Mouse (Mus musculus) hindbrain, embryonic 13.5 days (tissue): ENCODE measurements around the gene Stim1. TPM values are rescaled to one million over a fixed set of nuclear protein-coding genes. Genes with fewer than 3 reads are reported as not detected.

Experiments used
- ATAC-seq: fragments of 200-750 bp; cut with Nextera tagmentation; 2 replicates; pipeline ENCODE4 v1.8.0; 2017; ENCODE audit warnings: moderate TSS enrichment; ENCODE audit not compliant: low FRiP score
- H3K27ac ChIP-seq: fragments of 300-500 bp; sonication (generic); 2 replicates; pipeline ENCODE4 v1.5.1; 2015; ENCODE audit warnings: inconsistent platforms, mild to moderate bottlenecking, moderate library complexity
- H3K27me3 ChIP-seq: fragments of 300-500 bp; sonication (generic); 2 replicates; pipeline ENCODE4 v1.6.1; 2015; ENCODE audit warnings: mild to moderate bottlenecking, inconsistent platforms
- H3K36me3 ChIP-seq: fragments of 300-500 bp; sonication (generic); 2 replicates; pipeline ENCODE4 v1.6.1; 2015; ENCODE audit warnings: mild to moderate bottlenecking, inconsistent platforms
- H3K4me1 ChIP-seq: fragments of 300-500 bp; sonication (generic); replicated peaks from 2 replicates; pipeline ENCODE4 v1.6.1; 2015; ENCODE audit warnings: inconsistent platforms
- H3K4me2 ChIP-seq: fragments of 300-500 bp; sonication (generic); 2 replicates; pipeline ENCODE4 v1.6.1; 2015; ENCODE audit warnings: inconsistent platforms, mild to moderate bottlenecking, moderate library complexity
- H3K4me3 ChIP-seq: fragments of 300-500 bp; sonication (generic); 2 replicates; pipeline ENCODE4 v1.5.1; 2015; ENCODE audit warnings: mild to moderate bottlenecking, inconsistent platforms
- H3K9ac ChIP-seq: fragments of 300-500 bp; sonication (generic); 2 replicates; pipeline ENCODE4 v1.6.1; 2015; ENCODE audit warnings: mild to moderate bottlenecking, inconsistent platforms
- H3K9me3 ChIP-seq: fragments of 300-500 bp; sonication (generic); 2 replicates; pipeline ENCODE4 v1.6.1; 2016; ENCODE audit warnings: inconsistent platforms
- WGBS: fragments of 180-500 bp; shearing (Covaris S2); methylation state at CpG from one replicate; pipeline ENCODE4 v1.1.7; 2015; 5-methylcytosine and 5-hydroxymethylcytosine counted together
- polyA plus RNA-seq: library from polyadenylated mRNA; unstranded; fragments of >200 nt; fragmentation: Nextera tagmentation; extraction: Ambion mirVana; gene quantifications from 2 replicates; pipeline ENCODE4 v1.2.1, GENCODE M21; 2015

The Stim1 gene
- polyA plus RNA-seq, 1 experiment from 2014 or later, result 9.6 TPM

DNA sequence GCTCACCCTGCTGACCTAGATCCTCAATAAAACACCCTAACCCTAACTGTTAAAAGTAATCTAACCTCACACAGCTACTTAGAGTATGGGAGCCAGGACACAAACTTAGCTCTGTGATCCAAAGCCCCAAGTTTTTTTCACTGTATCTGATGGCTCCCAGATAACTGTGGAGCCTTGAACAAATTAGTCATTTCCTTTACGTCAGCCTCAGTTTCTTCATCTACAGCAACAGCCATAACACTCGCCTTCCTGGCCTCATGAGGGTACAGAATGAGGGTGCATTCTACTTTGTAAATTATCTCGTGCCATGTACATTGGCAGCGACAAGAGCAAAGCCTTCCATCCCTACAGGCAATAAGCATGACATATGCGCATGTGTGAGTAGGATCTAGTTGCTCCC is 25.2 kb upstream of the Stim1 start:
- H3K4me3 ChIP-seq, result no peak overlapping the region
- H3K4me2 ChIP-seq, result no peak overlapping the region
- peaks cover 32% of the 10 kb centered on the region for H3K36me3 ChIP-seq
- peaks cover 22% of the 10 kb centered on the region for H3K4me1 ChIP-seq
- no peaks in the 10 kb centered on the region for H3K27me3 ChIP-seq
- no peaks in the 10 kb centered on the region for H3K9me3 ChIP-seq
- ATAC-seq, result no peak
- WGBS, result 89% methylated on average over 5 of the region's 5 CpGs
- no peak overlapping the region for H3K27ac ChIP-seq
- no peak overlapping the region for H3K9ac ChIP-seq

GRCm38 (mm10) chr7:102242917-102243316 is 24.7 kb upstream of the Stim1 start:
- 95% methylated on average over 3 of the region's 3 CpGs for WGBS
- Histone ChIP-seq H3K4me2 (no peak overlapping the region), H3K9me3 (no peaks in the 10 kb centered on the region), H3K36me3 (peaks cover 27% of the 10 kb centered on the region), H3K9ac (no peak overlapping the region), H3K4me3 (no peak overlapping the region), H3K27ac (no peak overlapping the region), H3K27me3 (no peaks in the 10 kb centered on the region), H3K4me1 (peaks cover 26% of the 10 kb centered on the region)
- no peak for ATAC-seq

DNA sequence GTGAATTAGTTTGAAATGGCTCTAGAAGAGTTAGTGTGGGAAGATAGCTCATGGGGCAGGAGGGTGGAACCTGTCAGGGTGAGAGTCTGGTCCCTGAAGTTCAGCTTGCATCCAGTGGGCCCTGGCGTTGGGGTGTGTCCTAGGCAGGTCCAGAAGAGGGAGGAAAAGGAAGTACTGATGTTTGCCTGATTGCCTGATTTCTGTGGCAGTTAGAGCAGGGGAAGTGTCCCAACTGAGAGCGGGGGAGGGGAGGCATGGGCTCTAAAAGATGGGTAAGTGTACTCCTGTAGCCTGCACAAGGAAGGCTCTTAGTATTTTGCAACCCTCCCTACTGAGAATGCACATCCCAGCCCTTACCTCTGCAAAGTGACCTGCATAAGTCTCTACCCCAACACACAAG is 23.7 kb upstream of the Stim1 start:
- H3K27ac ChIP-seq, result no peak overlapping the region
- no peaks in the 10 kb centered on the region for H3K9me3 ChIP-seq
- H3K36me3 ChIP-seq, result peaks cover 18% of the 10 kb centered on the region
- no peak overlapping the region for H3K4me2 ChIP-seq
- no peaks in the 10 kb centered on the region for H3K27me3 ChIP-seq
- H3K4me1 ChIP-seq, result peaks cover 35% of the 10 kb centered on the region
- ATAC-seq, result no peak
- no peak overlapping the region for H3K4me3 ChIP-seq
- H3K9ac ChIP-seq, result no peak overlapping the region
- WGBS, result 77% methylated on average over 2 of the region's 2 CpGs

DNA sequence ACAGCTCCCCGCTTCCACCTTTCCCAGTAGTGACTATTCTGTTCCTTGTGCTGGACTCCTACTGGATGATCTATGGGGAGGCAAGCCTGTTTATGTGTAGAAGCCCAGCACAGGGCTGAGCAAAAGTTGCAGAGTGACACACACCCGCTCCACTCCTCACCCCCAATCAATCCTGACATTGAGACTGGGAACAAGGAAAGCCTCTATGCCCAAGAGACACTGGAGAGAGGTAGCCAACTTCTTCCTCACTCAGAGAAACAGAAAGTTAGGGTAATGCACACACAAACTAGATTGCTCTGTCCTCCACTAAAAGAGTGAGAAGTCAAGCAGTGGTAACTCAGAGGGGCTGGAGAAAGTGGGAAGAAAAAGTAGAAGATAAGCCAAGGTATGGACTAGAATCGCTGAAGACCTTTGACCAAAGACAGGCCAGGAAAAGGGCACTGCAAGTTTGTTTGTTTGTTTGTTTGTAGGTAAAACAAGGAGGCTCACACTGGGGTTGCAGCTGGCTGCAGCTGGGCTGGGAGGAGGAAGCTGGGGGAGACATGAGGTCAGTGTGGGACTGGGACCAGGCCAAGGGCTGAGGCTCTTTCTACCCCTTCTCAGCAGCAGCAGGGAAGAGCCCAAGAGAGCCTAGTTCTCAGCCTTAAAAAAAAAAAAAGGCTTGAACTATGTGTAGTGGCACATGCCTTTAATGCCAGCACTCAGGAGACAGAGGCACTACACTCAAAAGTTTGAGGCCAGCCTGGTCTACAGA is 22.6 kb upstream of the Stim1 start:
- ATAC-seq, result no peak
- Histone ChIP-seq H3K4me2 (no peak overlapping the region), H3K9ac (no peak overlapping the region), H3K27me3 (no peaks in the 10 kb centered on the region), H3K4me1 (peaks cover 43% of the 10 kb centered on the region), H3K4me3 (no peak overlapping the region), H3K9me3 (no peaks in the 10 kb centered on the region), H3K36me3 (peaks cover 8% of the 10 kb centered on the region), H3K27ac (no peak overlapping the region)
- WGBS, result over 99% methylated on average over 3 of the region's 3 CpGs

GRCm38 (mm10) chr7:102245775-102246174 is 21.8 kb upstream of the Stim1 start:
- peak overlapping the region; percentile 31; the same call in 1 of the 2 replicates for H3K9ac ChIP-seq
- 9% methylated on average over 1 of the region's 1 CpGs for WGBS
- no peak for ATAC-seq
- no peak overlapping the region for H3K4me2 ChIP-seq
- no peak overlapping the region for H3K27ac ChIP-seq
- peaks cover 43% of the 10 kb centered on the region for H3K4me1 ChIP-seq
- H3K9me3 ChIP-seq, result no peaks in the 10 kb centered on the region
- 0 out of 2 replicates have a peak, but pooled peaks cover 3% of the 10 kb centered on the region for H3K36me3 ChIP-seq
- no peaks in the 10 kb centered on the region for H3K27me3 ChIP-seq
- H3K4me3 ChIP-seq, result no peak overlapping the region

DNA sequence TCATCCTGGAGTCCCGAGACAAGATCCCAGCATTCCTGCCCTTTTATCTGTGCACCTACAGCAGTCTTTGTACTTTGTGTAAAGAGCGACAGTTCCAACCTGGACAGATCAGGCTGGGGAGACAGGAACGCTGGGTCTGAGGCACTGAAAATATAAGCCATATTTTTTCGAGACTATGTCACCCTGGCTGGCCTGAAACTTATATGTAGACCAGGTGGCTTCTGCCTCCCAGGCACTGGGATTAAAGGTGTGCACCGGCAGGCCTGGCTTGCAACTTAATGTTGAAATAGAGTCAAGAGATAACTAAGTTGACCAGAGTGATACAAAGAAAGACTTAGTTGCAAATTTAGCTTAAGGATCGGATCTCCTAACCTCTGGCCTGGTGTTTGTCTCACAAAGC is 21.3 kb upstream of the Stim1 start:
- WGBS, result 68% methylated on average over 6 of the region's 6 CpGs
- H3K4me1 ChIP-seq, result peaks cover 48% of the 10 kb centered on the region
- no peak overlapping the region for H3K4me3 ChIP-seq
- H3K9me3 ChIP-seq, result no peaks in the 10 kb centered on the region
- H3K27ac ChIP-seq, result no peak overlapping the region
- ATAC-seq, result no peak
- no peak overlapping the region for H3K4me2 ChIP-seq
- H3K27me3 ChIP-seq, result no peaks in the 10 kb centered on the region
- peak overlapping the region; percentile 31; the same call in 1 of the 2 replicates for H3K9ac ChIP-seq
- H3K36me3 ChIP-seq, result no peaks in the 10 kb centered on the region

- peaks cover 49% of the 10 kb centered on the region for H3K4me1 ChIP-seq
- WGBS, result 61% methylated on average over 12 of the region's 12 CpGs
- peak overlapping the region; percentile 7; the same call in 1 of the 2 replicates for H3K4me2 ChIP-seq
Measured at GRCm38 (mm10) chr7:102246956-102247797, 20.4 kb upstream of the Stim1 start.

GRCm38 (mm10) chr7:102248691-102249404 is 18.8 kb upstream of the Stim1 start:
- peak overlapping the region; percentile 68 for H3K4me3 ChIP-seq
- H3K27ac ChIP-seq, result peak overlapping the region; percentile 67; the same call in 1 of the 2 replicates
- 33% methylated on average over 16 of the region's 16 CpGs for WGBS
- no peaks in the 10 kb centered on the region for H3K36me3 ChIP-seq
- H3K4me1 ChIP-seq, result peaks cover 49% of the 10 kb centered on the region
- H3K4me2 ChIP-seq, result peak overlapping the region; percentile 90
- no peak for ATAC-seq
- peak overlapping the region; percentile 85 for H3K9ac ChIP-seq
- no peaks in the 10 kb centered on the region for H3K9me3 ChIP-seq
- no peaks in the 10 kb centered on the region for H3K27me3 ChIP-seq

More at GRCm38 (mm10) chr7:102246956-102247797, 20.4 kb upstream of the Stim1 start:
- H3K36me3 ChIP-seq, result no peaks in the 10 kb centered on the region
- H3K27me3 ChIP-seq, result no peaks in the 10 kb centered on the region
- H3K27ac ChIP-seq, result no peak overlapping the region
- ATAC-seq, result no peak
- no peaks in the 10 kb centered on the region for H3K9me3 ChIP-seq
- no peak overlapping the region for H3K9ac ChIP-seq
- H3K4me3 ChIP-seq, result no peak overlapping the region

GRCm38 (mm10) chr7:102249531-102249895 is 18.1 kb upstream of the Stim1 start:
- H3K9me3 ChIP-seq, result no peaks in the 10 kb centered on the region
- H3K36me3 ChIP-seq, result no peaks in the 10 kb centered on the region
- peak overlapping the region; percentile 90 for H3K4me2 ChIP-seq
- ATAC-seq, result peak; percentile 34
- H3K4me1 ChIP-seq, result peaks cover 49% of the 10 kb centered on the region
- no peaks in the 10 kb centered on the region for H3K27me3 ChIP-seq
- peak overlapping the region; percentile 67 for H3K27ac ChIP-seq
- peak overlapping the region; percentile 68 for H3K4me3 ChIP-seq
- peak overlapping the region; percentile 85 for H3K9ac ChIP-seq
- WGBS, result under 1% methylated on average over 23 of the region's 23 CpGs

- H3K4me2 ChIP-seq, result peak overlapping the region; percentile 90
- peak; percentile 81 for ATAC-seq
- H3K36me3 ChIP-seq, result no peaks in the 10 kb centered on the region
- peak overlapping the region; percentile 85 for H3K27ac ChIP-seq
- WGBS, result under 1% methylated on average over 48 of the region's 49 CpGs
- peak overlapping the region; percentile 68 for H3K4me3 ChIP-seq
- no peaks in the 10 kb centered on the region for H3K9me3 ChIP-seq
- no peaks in the 10 kb centered on the region for H3K27me3 ChIP-seq
- H3K4me1 ChIP-seq, result peaks cover 49% of the 10 kb centered on the region
- H3K9ac ChIP-seq, result peak overlapping the region; percentile 85
Measured at GRCm38 (mm10) chr7:102249896-102250630, 17.5 kb upstream of the Stim1 start.

DNA sequence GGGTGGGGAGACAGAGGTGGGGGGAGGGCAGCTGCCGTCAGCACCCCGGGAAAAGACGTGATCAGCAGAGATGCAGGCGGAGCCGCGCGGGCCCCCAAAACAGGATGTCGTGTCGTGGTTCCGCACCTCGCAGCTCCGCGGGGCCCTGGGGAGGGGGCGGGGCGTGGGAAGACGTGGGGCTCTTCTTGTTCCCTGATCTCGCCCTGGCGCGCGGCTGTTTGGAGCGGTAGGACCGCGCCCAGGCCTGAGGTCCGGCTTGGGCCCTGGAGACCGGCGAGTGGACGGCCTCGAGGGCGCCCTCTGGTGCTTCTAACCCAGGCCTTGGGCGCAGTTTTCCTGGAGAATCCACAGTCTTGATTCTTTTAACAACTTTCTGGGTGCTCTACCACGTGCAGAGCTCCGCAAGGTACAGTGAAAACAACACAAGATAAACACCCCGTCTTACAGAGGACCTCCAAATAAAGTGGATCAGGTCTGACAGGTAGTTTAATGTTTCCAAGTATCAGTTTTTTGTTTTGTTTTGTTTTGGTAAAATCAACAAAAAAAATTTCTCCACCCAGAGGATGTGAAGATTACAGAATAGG is 16.9 kb upstream of the Stim1 start:
- under 1% methylated on average over 33 of the region's 33 CpGs for WGBS
- H3K4me3 ChIP-seq, result peak overlapping the region; percentile 68
- ATAC-seq, result peak; percentile 80
- H3K4me2 ChIP-seq, result peak overlapping the region; percentile 90
- H3K4me1 ChIP-seq, result peaks cover 44% of the 10 kb centered on the region
- H3K9me3 ChIP-seq, result no peaks in the 10 kb centered on the region
- no peaks in the 10 kb centered on the region for H3K27me3 ChIP-seq
- H3K27ac ChIP-seq, result peak overlapping the region; percentile 85
- peak overlapping the region; percentile 85 for H3K9ac ChIP-seq
- no peaks in the 10 kb centered on the region for H3K36me3 ChIP-seq
